Mouse (Mus musculus) CH12F3 (cell line): ENCODE results near the gene Gm3500.
"Not testable (repeated sequence)": the region's sequence is repeated elsewhere in the genome, so short reads cannot be mapped to it uniquely, and the experiment has no call there.

Source experiments
- in situ Hi-C: fragments of 300-500 bp; cut with MboI; formaldehyde crosslinking; loops from 2 replicates; pipeline ENCODE4 v1.14.3; 2020; ENCODE audit warnings: low sequenced_read_pairs

The Gm3500 gene

DNA sequence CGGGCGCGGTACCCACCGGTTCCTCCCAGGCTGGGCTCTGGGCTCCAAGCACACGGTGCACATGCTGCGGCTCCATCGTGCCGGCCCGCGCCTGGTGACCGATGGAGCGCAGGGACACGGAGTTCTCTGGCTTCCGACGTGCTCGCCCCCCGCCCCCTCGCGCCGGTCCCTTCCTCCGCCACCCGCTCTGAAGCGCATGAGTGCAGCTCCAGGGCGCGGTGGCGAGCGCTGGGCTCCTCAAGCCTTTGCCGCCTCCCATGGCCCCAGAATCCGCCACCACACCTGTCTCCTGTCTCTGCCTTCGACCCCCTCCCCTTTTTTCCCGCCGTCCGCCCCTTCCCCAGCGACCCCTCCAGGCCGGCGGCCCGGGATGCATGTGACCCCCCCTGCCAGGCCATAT lies at the start of gene Gm3500:
Gm3500 (minus strand) TSS at position 101 of the 400 bp plus-strand sequence.
- in situ Hi-C loops = not testable (repeated sequence)

GRCm38 (mm10) chr14:5334828-5335227 lies 54.0 kb downstream of the Gm3500 start, which contains the start of gene Gm3542:
Gene Gm3542 (minus strand): TSS chr14:5334928.
- in situ Hi-C loops = not testable (repeated sequence)
